19 mouse cellular contexts compared by ENCODE assay signal in genomic region chr6:40413046-40413445, GRCm38 (mm10). TPM values are rescaled to one million over a fixed set of nuclear protein-coding genes. Genes with fewer than 3 reads are reported as not detected.
"Had no signal": no experiment of that assay in that cellular context is flagged by ENCODE, and none has a peak within 500 bp of the region (broad histone marks: within the 10 kb centered on the region; RNA-seq: fewer than 3 reads in every experiment).

No protein-coding gene starts in this region.

- DNase-seq: kidney, postnatal 10 days; lung, postnatal 14 days; retina, postnatal 1 day; thymus, postnatal 36 days had no signal

- H3K4me2 ChIP-seq: liver, embryonic 11.5 days; liver, embryonic 15.5 days; lung, embryonic 15.5 days; midbrain, embryonic 12.5 days; neural tube, embryonic 13.5 days; stomach, embryonic 15.5 days had no signal

- H3K27me3 ChIP-seq: liver, embryonic 15.5 days; lung, embryonic 15.5 days; midbrain, embryonic 12.5 days; neural tube, embryonic 13.5 days; stomach, embryonic 15.5 days had no signal

- H3K4me3 ChIP-seq: left cerebral cortex, adult 2 months; limb, embryonic 10.5 days; liver, embryonic 15.5 days; lung, embryonic 15.5 days; midbrain, embryonic 12.5 days; neural tube, embryonic 13.5 days; stomach, embryonic 15.5 days had no signal

- H3K36me3 ChIP-seq: liver, embryonic 15.5 days had no signal

- H3K27ac ChIP-seq: left cerebral cortex, adult 2 months; limb, embryonic 10.5 days; liver, embryonic 15.5 days; lung, embryonic 15.5 days; midbrain, embryonic 12.5 days; neural tube, embryonic 13.5 days; stomach, embryonic 15.5 days had no signal

- H3K4me1 ChIP-seq: limb, embryonic 10.5 days; liver, embryonic 15.5 days; lung, embryonic 15.5 days; midbrain, embryonic 12.5 days; neural tube, embryonic 13.5 days; stomach, embryonic 15.5 days had no signal

- ATAC-seq: midbrain, embryonic 16.5 days had no signal

- H3K9me3 ChIP-seq: limb, embryonic 10.5 days; liver, embryonic 15.5 days; lung, embryonic 15.5 days; midbrain, embryonic 12.5 days; neural tube, embryonic 13.5 days; stomach, embryonic 15.5 days had no signal

- H3K9ac ChIP-seq: liver, embryonic 15.5 days; lung, embryonic 15.5 days; midbrain, embryonic 12.5 days; neural tube, embryonic 13.5 days; stomach, embryonic 15.5 days had no signal

RNA-seq across cellular contexts. Expression of gene Wee2, which starts 25.8 kb away (rescaled TPM):
- total RNA-seq: layer of hippocampus, postnatal 25 days; left cerebral cortex, postnatal 14 days; megakaryocyte-erythroid progenitor cell, adult 5-6 weeks had no signal
- polyA plus RNA-seq: large intestine, adult 2 months; limb, embryonic 14.5 days; liver, embryonic 11.5 days; liver, embryonic 15.5 days; lung, embryonic 15.5 days; midbrain, embryonic 12.5 days; spleen, adult 2 months had no signal
